Mouse (Mus musculus) bone marrow macrophage, adult 2 months (primary cell): ENCODE results near the gene Copz2.

Source experiments
- CTCF ChIP-seq: IDR thresholded peaks from 2 replicates; pipeline ENCODE4 v1.5.1; 2012; ENCODE audit warnings: low read depth, mild to moderate bottlenecking, low read length, moderate library complexity
- POLR2A ChIP-seq: IDR thresholded peaks from 2 replicates; pipeline ENCODE4 v1.6.1; 2012; ENCODE audit warnings: mild to moderate bottlenecking, low read depth, low read length, borderline replicate concordance

DNA sequence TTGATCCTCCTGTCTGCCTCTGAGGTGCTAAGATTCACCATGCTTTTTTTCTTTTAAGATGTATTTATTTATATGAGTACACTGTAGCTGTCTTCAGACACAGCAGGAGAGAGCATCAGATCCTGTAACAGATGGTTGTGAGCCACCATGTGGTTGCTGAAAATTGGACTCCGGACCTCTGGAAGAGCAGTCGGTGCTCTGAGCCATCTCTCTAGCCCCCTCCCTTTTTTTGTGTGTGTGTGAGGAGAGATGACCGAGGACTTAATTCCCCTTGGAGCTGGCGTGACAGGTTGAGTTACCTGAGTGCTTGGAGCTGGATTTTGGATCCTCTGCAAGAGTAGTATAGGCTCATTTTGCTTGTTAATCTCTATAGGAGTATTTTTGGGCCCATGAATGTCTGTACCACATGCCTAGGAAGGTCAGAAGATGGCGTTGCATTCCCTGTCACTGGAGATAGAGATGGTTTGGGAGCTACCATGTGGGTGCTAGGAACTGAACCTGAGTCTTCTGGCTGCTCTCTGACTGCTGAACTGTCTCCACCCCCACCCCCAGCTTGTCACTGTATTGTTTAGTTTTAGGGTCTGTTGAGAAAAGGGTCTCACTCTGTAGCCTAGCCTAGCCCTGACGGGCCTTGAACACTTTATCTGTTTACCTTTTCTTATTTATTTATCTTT is 40.0 kb upstream of the Copz2 start:
- TF ChIP-seq CTCF (no peak), POLR2A (no peak)
